Mouse (Mus musculus) hematopoietic stem cell, adult 5-6 weeks (primary cell): ENCODE measurements around the gene Cnfn. TPM values are rescaled to one million over a fixed set of nuclear protein-coding genes. Genes with fewer than 3 reads are reported as not detected.
"Not testable (repeated sequence)": the region's sequence is repeated elsewhere in the genome, so short reads cannot be mapped to it uniquely, and the experiment has no call there.

Experiments
- ATAC-seq, 2 experiments: fragments of 125-278 bp in 1 of 2; replicated peaks in 1 of 2; 2 replicates each; pipeline ENCODE4 v1.8.0; 2016 to 2017; ENCODE audit warnings: inconsistent platforms in 2 of 2, mild to moderate bottlenecking in 2 of 2, moderate number of reproducible peaks in 2 of 2, low read depth in 1 of 2, moderate TSS enrichment in 1 of 2; ENCODE audit not compliant: low FRiP score in 2 of 2, poor library complexity in 2 of 2, severe bottlenecking in 2 of 2, insufficient read depth in 1 of 2, low TSS enrichment in 1 of 2
- total RNA-seq: library from RNA; stranded (forward); fragments of 172-1452, 232-1000 nt; gene quantifications from 2 replicates; pipeline ENCODE4 v1.2.3, GENCODE M21; 2017

The Cnfn gene
- total RNA-seq, 1 experiment from 2014 or later, result not detected

GRCm38 (mm10) chr7:25333596-25334307, 35.8 kb downstream of the Cnfn start:
- peak; percentile 76 to 80 for ATAC-seq

- no peak for ATAC-seq
Observed at GRCm38 (mm10) chr7:25326233-25326632, 43.3 kb downstream of the Cnfn start.

GRCm38 (mm10) chr7:25325431-25325830, 44.1 kb downstream of the Cnfn start:
- ATAC-seq, result not testable (repeated sequence)

- ATAC-seq, result no peak
Observed at GRCm38 (mm10) chr7:25323219-25323618, 46.3 kb downstream of the Cnfn start.

GRCm38 (mm10) chr7:25322058-25322484, 47.5 kb downstream of the Cnfn start:
- 0 out of 4 replicates have a peak, but pooled peaks of 1 of the 2 experiments have one; percentile 22 for ATAC-seq

Other genes starting within 250 kb of the Cnfn start
- gene Pou2f2, start 190.0 kb downstream of the Cnfn start, total RNA-seq, result 3.5 and 7.6 TPM in 2 replicates
- gene Dedd2, start 149.1 kb downstream of the Cnfn start, total RNA-seq, result 24.3 and 24.9 TPM in 2 replicates
- gene Zfp526, start 148.3 kb downstream of the Cnfn start, total RNA-seq, result 5.3 and 8.0 TPM in 2 replicates
- gene Gsk3a, start 131.9 kb downstream of the Cnfn start, total RNA-seq, result 47.0 and 66.5 TPM in 2 replicates
- 14.1 and 17.3 TPM in 2 replicates for gene Erf, start 119.0 kb downstream of the Cnfn start, total RNA-seq
- 39.1 and 39.4 TPM in 2 replicates for gene Cic, start 102.0 kb downstream of the Cnfn start, total RNA-seq
- 20.8 and 37.0 TPM in 2 replicates for gene Pafah1b3, start 71.7 kb downstream of the Cnfn start, total RNA-seq
- not detected in 2 replicates for gene Prr19, start 68.3 kb downstream of the Cnfn start, total RNA-seq
- not detected in 2 replicates for gene Tmem145, start 63.6 kb downstream of the Cnfn start, total RNA-seq
- 4.8 and 5.3 TPM in 2 replicates for gene Megf8, start 52.6 kb downstream of the Cnfn start, total RNA-seq
- 13.6 and 18.7 TPM in 2 replicates for gene Lipe, start 29.0 kb upstream of the Cnfn start, total RNA-seq
- not detected in 2 replicates for gene Cxcl17, start 43.2 kb upstream of the Cnfn start, total RNA-seq
- gene Ceacam1, start 107.9 kb upstream of the Cnfn start, total RNA-seq, result 9.5 and 22.0 TPM in 2 replicates
- not detected in 2 replicates for gene Ceacam2, start 170.1 kb upstream of the Cnfn start, total RNA-seq
- not detected in 2 replicates for gene Erich4, start 246.2 kb upstream of the Cnfn start, total RNA-seq
- gene Dmac2, start 249.7 kb upstream of the Cnfn start, total RNA-seq, result 33.7 and 50.9 TPM in 2 replicates